Mouse (Mus musculus) embryonic facial prominence, embryonic 11.5 days (tissue): ENCODE results near the gene Parp3. TPM values are rescaled to one million over a fixed set of nuclear protein-coding genes. Genes with fewer than 3 reads are reported as not detected.
"Not testable (repeated sequence)": the region's sequence is repeated elsewhere in the genome, so short reads cannot be mapped to it uniquely, and the experiment has no call there.

Experiments used
- ATAC-seq: fragments of 200-750 bp; cut with Nextera tagmentation; replicated peaks from 2 replicates; pipeline ENCODE4 v1.8.0; 2017; ENCODE audit warnings: low read depth; ENCODE audit not compliant: insufficient number of reproducible peaks, low FRiP score, low TSS enrichment
- DNase-seq: peaks from one replicate; pipeline ENCODE4 v3.0.0-alpha.2; 2015; ENCODE audit warnings: low spot score
- H3K27ac ChIP-seq: fragments of 300-500 bp; sonication (generic); replicated peaks from 2 replicates; pipeline ENCODE4 v1.5.1; 2014; ENCODE audit warnings: mild to moderate bottlenecking, low read depth, low read length, control low read depth
- H3K27me3 ChIP-seq: fragments of 300-500 bp; sonication (generic); 2 replicates; pipeline ENCODE4 v1.6.1; 2014; ENCODE audit warnings: mild to moderate bottlenecking, low read length, moderate library complexity, mixed read lengths; ENCODE audit not compliant: control insufficient read depth, insufficient read depth
- H3K36me3 ChIP-seq: fragments of 300-500 bp; sonication (generic); replicated peaks from 2 replicates; pipeline ENCODE4 v1.6.1; 2014; ENCODE audit warnings: low read depth, mild to moderate bottlenecking, low read length, moderate library complexity, mixed read lengths; ENCODE audit not compliant: control insufficient read depth, insufficient read depth
- H3K4me1 ChIP-seq: fragments of 300-500 bp; sonication (generic); 2 replicates; pipeline ENCODE4 v1.6.1; 2014; ENCODE audit warnings: low read length, mixed read lengths; ENCODE audit not compliant: control insufficient read depth, insufficient read depth
- H3K4me2 ChIP-seq: fragments of 300-500 bp; sonication (generic); 2 replicates; pipeline ENCODE4 v1.6.1; 2014; ENCODE audit warnings: low read depth, mild to moderate bottlenecking, control low read depth, low read length, moderate library complexity
- H3K4me3 ChIP-seq: fragments of 300-500 bp; sonication (generic); 2 replicates; pipeline ENCODE4 v1.5.1; 2014; ENCODE audit warnings: low read depth, low read length, control low read depth
- H3K9ac ChIP-seq: fragments of 300-500 bp; sonication (generic); replicated peaks from 2 replicates; pipeline ENCODE4 v1.6.1; 2014; ENCODE audit warnings: mild to moderate bottlenecking, control low read depth, low read length
- H3K9me3 ChIP-seq: fragments of 300-500 bp; sonication (generic); replicated peaks from 2 replicates; pipeline ENCODE4 v1.6.1; 2016; ENCODE audit warnings: mild to moderate bottlenecking, low read length, inconsistent platforms, mixed read lengths; ENCODE audit not compliant: control insufficient read depth
- WGBS: fragments of 180-500 bp; shearing (Covaris S2); extraction: QIAGEN DNeasy Blood & Tissue Kit; methylation state at CpG from one replicate; pipeline ENCODE4 v1.1.7; 2014; 5-methylcytosine and 5-hydroxymethylcytosine counted together
- polyA plus RNA-seq: library from polyadenylated mRNA; unstranded; fragments of >200 nt; fragmentation: Nextera tagmentation; extraction: Ambion mirVana; gene quantifications from 2 replicates; pipeline ENCODE4 v1.2.1, GENCODE M21; 2014

Parp3 gene
- polyA plus RNA-seq, 1 experiment from 2014 or later, result 1.9 TPM

GRCm38 (mm10) chr9:106501846-106502245, 25.1 kb upstream of the Parp3 start:
- Histone ChIP-seq H3K4me3 (no peak overlapping the region), H3K27me3 (no peaks in the 10 kb centered on the region), H3K27ac (no peak overlapping the region), H3K4me2 (no peak overlapping the region), H3K36me3 (no peaks in the 10 kb centered on the region), H3K9ac (no peak overlapping the region), H3K4me1 (no peaks in the 10 kb centered on the region), H3K9me3 (no peaks in the 10 kb centered on the region)
- WGBS, result 90% methylated on average over 22 of the region's 22 CpGs
- no peak for DNase-seq
- no peak for ATAC-seq

GRCm38 (mm10) chr9:106499667-106500066, 22.9 kb upstream of the Parp3 start, which contains the start of gene Iqcf1:
Gene Iqcf1, plus strand, starts transcription at chr9:106499967.
- Histone ChIP-seq H3K9me3 (no peaks in the 10 kb centered on the region), H3K9ac (no peak within 1 kb of the TSS), H3K4me2 (no peak within 1 kb of the TSS), H3K4me1 (no peaks in the 10 kb centered on the region), H3K27ac (no peak within 1 kb of the TSS), H3K36me3 (no peaks in the 10 kb centered on the region), H3K4me3 (no peak within 1 kb of the TSS), H3K27me3 (no peaks in the 10 kb centered on the region)
- 92% methylated on average over 6 of the region's 6 CpGs for WGBS
- DNase-seq (no peak), ATAC-seq (no peak)

GRCm38 (mm10) chr9:106487602-106488001, 10.9 kb upstream of the Parp3 start:
- not testable (repeated sequence) for DNase-seq, H3K4me3 ChIP-seq, H3K4me2 ChIP-seq, H3K27me3 ChIP-seq, H3K9me3 ChIP-seq, H3K27ac ChIP-seq, H3K36me3 ChIP-seq, ATAC-seq, H3K9ac ChIP-seq, H3K4me1 ChIP-seq
- WGBS, result 74% methylated on average over 6 of the region's 6 CpGs

- Histone ChIP-seq H3K27ac (no peak overlapping the region), H3K27me3 (no peaks in the 10 kb centered on the region), H3K9ac (no peak overlapping the region), H3K36me3 (peaks cover 6% of the 10 kb centered on the region), H3K4me3 (no peak overlapping the region), H3K9me3 (no peaks in the 10 kb centered on the region), H3K4me2 (no peak overlapping the region), H3K4me1 (no peaks in the 10 kb centered on the region)
- WGBS, result 84% methylated on average over 10 of the region's 10 CpGs
- no peak for ATAC-seq
- DNase-seq, result no peak
Observed at GRCm38 (mm10) chr9:106485076-106485475, 8.3 kb upstream of the Parp3 start.

- peaks cover 6% of the 10 kb centered on the region for H3K36me3 ChIP-seq
- no peak overlapping the region for H3K4me3 ChIP-seq
- 88% methylated on average over 17 of the region's 17 CpGs for WGBS
- no peaks in the 10 kb centered on the region for H3K27me3 ChIP-seq
- H3K9me3 ChIP-seq, result no peaks in the 10 kb centered on the region
- ATAC-seq (no peak), DNase-seq (no peak)
- no peaks in the 10 kb centered on the region for H3K4me1 ChIP-seq
- H3K27ac ChIP-seq, result no peak overlapping the region
- no peak overlapping the region for H3K9ac ChIP-seq
- no peak overlapping the region for H3K4me2 ChIP-seq
Observed at GRCm38 (mm10) chr9:106483606-106484005, 6.9 kb upstream of the Parp3 start.

GRCm38 (mm10) chr9:106483136-106483535, 6.4 kb upstream of the Parp3 start:
- 97% methylated on average over 10 of the region's 10 CpGs for WGBS
- no peaks in the 10 kb centered on the region for H3K9me3 ChIP-seq
- no peaks in the 10 kb centered on the region for H3K27me3 ChIP-seq
- H3K4me2 ChIP-seq, result no peak overlapping the region
- no peak overlapping the region for H3K4me3 ChIP-seq
- no peak overlapping the region for H3K9ac ChIP-seq
- no peak for ATAC-seq
- H3K27ac ChIP-seq, result no peak overlapping the region
- no peak for DNase-seq
- H3K4me1 ChIP-seq, result no peaks in the 10 kb centered on the region
- H3K36me3 ChIP-seq, result peaks cover 6% of the 10 kb centered on the region

GRCm38 (mm10) chr9:106482578-106483115, 5.9 kb upstream of the Parp3 start:
- H3K36me3 ChIP-seq, result peaks cover 6% of the 10 kb centered on the region
- WGBS, result 89% methylated on average over 17 of the region's 17 CpGs
- ATAC-seq (no peak), DNase-seq (no peak)
- H3K27ac ChIP-seq, result no peak overlapping the region
- H3K9ac ChIP-seq, result no peak overlapping the region
- no peaks in the 10 kb centered on the region for H3K27me3 ChIP-seq
- H3K4me2 ChIP-seq, result no peak overlapping the region
- no peak overlapping the region for H3K4me3 ChIP-seq
- H3K4me1 ChIP-seq, result no peaks in the 10 kb centered on the region
- H3K9me3 ChIP-seq, result no peaks in the 10 kb centered on the region

- Histone ChIP-seq H3K27me3 (no peaks in the 10 kb centered on the region), H3K27ac (no peak overlapping the region), H3K4me1 (no peaks in the 10 kb centered on the region), H3K4me2 (no peak overlapping the region), H3K9ac (no peak overlapping the region), H3K36me3 (peaks cover 6% of the 10 kb centered on the region), H3K4me3 (no peak overlapping the region), H3K9me3 (no peaks in the 10 kb centered on the region)
- 93% methylated on average over 13 of the region's 13 CpGs for WGBS
- no peak for ATAC-seq
- DNase-seq, result no peak
Observed at GRCm38 (mm10) chr9:106481676-106482075, 4.9 kb upstream of the Parp3 start.
